8 mouse cellular contexts compared by ENCODE assay signal in genomic region chrX:164076040-164076775, GRCm38 (mm10). TPM values are rescaled to one million over a fixed set of nuclear protein-coding genes. Genes with fewer than 3 reads are reported as not detected.
DNase-seq lines count a peak whose midpoint lies in the region; ATAC-seq lines count a peak whose summit lies in the region.

Gene Siah1b (minus strand): TSS chrX:164076493.

- peak; percentile 95 for DNase-seq in adipocyte (ENCODE audit: low spot score)
- peak; percentile 95 for DNase-seq in embryo, embryonic 10 days (ENCODE audit: low spot score)
- peak; percentile 87 for DNase-seq in gastrocnemius, postnatal 10 days
- DNase-seq in induced T-regulatory cell, adult 2 months (ENCODE audit: low read depth) = peak; percentile 95
- DNase-seq in left cerebral cortex, adult 9 months (ENCODE audit: low spot score in 2 of 2) = peak; percentile 91 to 95
- peak; percentile 87 for DNase-seq in right cerebral cortex, postnatal 14 days
- peak; percentile 83 to 90 for DNase-seq in urinary bladder, postnatal 36 days (ENCODE audit: low spot score in 2 of 2)

- ATAC-seq in megakaryocyte progenitor cell, adult 5-6 weeks (replicated peaks; ENCODE audit: poor library complexity) = peak; percentile 96

RNA-seq across cellular contexts. Expression of gene Siah1b, which starts in this region (rescaled TPM):
- total RNA-seq in gastrocnemius, postnatal 10 days (2021) = 1 to 10 TPM; 4.6 to 6.1 TPM
- total RNA-seq in megakaryocyte progenitor cell, adult 5-6 weeks (2015) = 15.1 and 16.3 TPM in 2 replicates
- 15.4 and 21.6 TPM in 2 replicates for total RNA-seq in megakaryocyte progenitor cell, adult 5-6 weeks (2017)

Comparison
In these comparisons a context has a peak if more than half of its experiments do, and no peak if none do; other contexts are left out.
1. Peak in every context shown above with its lines: DNase-seq and ATAC-seq.